Mouse (Mus musculus): ENCODE results near the gene Stk38l. TPM values are rescaled to one million over a fixed set of nuclear protein-coding genes. Genes with fewer than 3 reads are reported as not detected.

Gene Stk38l
- polyA plus RNA-seq, 1 experiment from 2014 or later, result 16.2 TPM

Other genes with a start within 250 kb of the Stk38l start
- gene Itpr2, start 222.8 kb upstream of the Stk38l start, polyA plus RNA-seq (2015; fragmentation: Nextera tagmentation; extraction: Ambion mirVana), result 4.3 and 4.5 TPM in 2 replicates
- 54.1 and 55.3 TPM in 2 replicates for gene Fgfr1op2, start 147.8 kb upstream of the Stk38l start, polyA plus RNA-seq (2015; fragmentation: Nextera tagmentation; extraction: Ambion mirVana)
- gene Ints13, start 147.2 kb upstream of the Stk38l start, polyA plus RNA-seq (2015; fragmentation: Nextera tagmentation; extraction: Ambion mirVana), result 70.6 and 72.4 TPM in 2 replicates
- 116 and 119 TPM in 2 replicates for gene Med21, start 82.4 kb upstream of the Stk38l start, polyA plus RNA-seq (2015; fragmentation: Nextera tagmentation; extraction: Ambion mirVana)
- 22.2 and 26.6 TPM in 2 replicates for gene Tm7sf3, start 82.2 kb upstream of the Stk38l start, polyA plus RNA-seq (2015; fragmentation: Nextera tagmentation; extraction: Ambion mirVana)
- 1.8 and 2.6 TPM in 2 replicates for gene Arntl2, start 71.1 kb downstream of the Stk38l start, polyA plus RNA-seq (2015; fragmentation: Nextera tagmentation; extraction: Ambion mirVana)
- not detected in 2 replicates for gene Smco2, start 125.1 kb downstream of the Stk38l start, polyA plus RNA-seq (2015; fragmentation: Nextera tagmentation; extraction: Ambion mirVana)
- gene Ppfibp1, start 163.5 kb downstream of the Stk38l start, polyA plus RNA-seq (2015; fragmentation: Nextera tagmentation; extraction: Ambion mirVana), result 14.2 and 15.3 TPM in 2 replicates
- gene 1700034J05Rik, start 229.4 kb downstream of the Stk38l start, polyA plus RNA-seq (2015; fragmentation: Nextera tagmentation; extraction: Ambion mirVana), result 0.15 TPM in 1 of 2 replicates, not detected in the other